In the genomic region with DNA sequence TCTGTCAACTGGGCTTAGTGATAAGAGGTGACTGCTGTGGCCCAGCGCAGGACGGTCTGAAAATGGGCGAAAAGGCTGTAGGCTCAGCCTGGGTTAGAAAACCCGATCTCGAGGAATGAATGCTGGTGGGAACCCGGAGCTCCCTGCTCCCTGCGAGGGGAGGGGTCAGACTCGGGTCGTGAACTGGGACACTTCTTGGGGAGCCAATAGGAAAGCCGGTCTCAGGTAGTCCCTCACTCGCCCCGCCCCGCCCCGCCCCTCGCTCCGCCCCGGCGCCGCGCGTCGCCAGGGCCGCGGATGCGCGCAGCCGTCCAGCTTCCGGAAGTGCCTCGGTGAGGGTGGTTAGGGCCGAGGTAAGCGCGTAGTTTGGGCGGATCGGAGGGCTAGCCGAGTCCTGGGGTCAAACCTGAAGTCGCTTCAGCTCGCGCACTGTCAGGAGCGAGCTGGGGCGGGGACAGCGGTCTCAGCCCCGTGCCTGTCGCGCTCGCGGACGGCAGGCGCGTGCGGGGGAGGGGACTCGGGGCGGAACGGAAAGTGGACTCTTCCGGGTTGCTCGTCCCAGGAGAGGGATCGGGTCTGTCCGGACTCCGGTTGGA, we compare ENCODE assay signal across 8 mouse cellular contexts. TPM values are rescaled to one million over a fixed set of nuclear protein-coding genes. Genes with fewer than 3 reads are reported as not detected.
A peak's percentile ranks its signal among the peaks of the same experiment; 100 is the strongest.
DNase-seq lines count a peak whose midpoint lies in the region; ATAC-seq and TF ChIP-seq lines count a peak whose summit lies in the region.

A gene (plus strand): TSS at position 267 of the 596 bp plus-strand sequence.

- no peaks in the 10 kb centered on the region for H3K27me3 ChIP-seq in ES-Bruce4 (ENCODE audit: control insufficient read depth, insufficient read depth, low read length, poor library complexity, severe bottlenecking)
- no peaks in the 10 kb centered on the region for H3K27me3 ChIP-seq in forebrain, embryonic 14.5 days (replicated peaks; ENCODE audit: control insufficient read depth, insufficient read depth, low read length)

- H3K36me3 ChIP-seq in ES-Bruce4 (ENCODE audit: control insufficient read depth, insufficient read depth, low read length, poor library complexity, severe bottlenecking): no peaks in the 10 kb centered on the region
- no peaks in the 10 kb centered on the region for H3K36me3 ChIP-seq in forebrain, embryonic 14.5 days (ENCODE audit: control insufficient read depth, insufficient read depth, low read length)

- peak within 1 kb of the TSS; percentile 80 for H3K27ac ChIP-seq in ES-Bruce4 (ENCODE audit: insufficient read depth, low read length)
- peak within 1 kb of the TSS; percentile 55; the same call in 1 of the 2 replicates for H3K27ac ChIP-seq in forebrain, embryonic 14.5 days (ENCODE audit: low read depth, low read length)

- intact Hi-C loops in heart, postnatal 25 days (cut with DNase I): loop anchor here (2.0 kb wide), 1 partner anchor 18 kb away; a partner anchor contains a TSS

- ATAC-seq in cerebellum, adult (ENCODE audit: insufficient number of reproducible peaks, low FRiP score, low TSS enrichment): peak; percentile 93
- ATAC-seq in forebrain, embryonic 14.5 days: peak; percentile 98
- peak; percentile 77 for ATAC-seq in neutrophil, adult 5-6 weeks (ENCODE audit: extremely low read depth, insufficient number of reproducible peaks, low FRiP score, poor library complexity, severe bottlenecking)

- peak within 1 kb of the TSS; percentile 73 for H3K9ac ChIP-seq in ES-Bruce4 (ENCODE audit: low read depth, poor library complexity, severe bottlenecking)
- peak within 1 kb of the TSS; percentile 79 for H3K9ac ChIP-seq in forebrain, embryonic 14.5 days (ENCODE audit: low read length)

- H3K9me3 ChIP-seq in ES-Bruce4 (replicated peaks; ENCODE audit: control insufficient read depth, insufficient read depth, low read length, poor library complexity, severe bottlenecking): no peaks in the 10 kb centered on the region
- no peaks in the 10 kb centered on the region for H3K9me3 ChIP-seq in forebrain, embryonic 14.5 days (replicated peaks; ENCODE audit: control insufficient read depth, low read length)

- TF ChIP-seq EP300 in ES-Bruce4 (IDR thresholded peaks at IDR 0.05; ENCODE audit: insufficient read depth, low read depth, low read length): no peak

- H3K4me1 ChIP-seq in ES-Bruce4 (ENCODE audit: control insufficient read depth, insufficient read depth, low read length): no peaks in the 10 kb centered on the region
- peaks cover 4% of the 10 kb centered on the region for H3K4me1 ChIP-seq in forebrain, embryonic 14.5 days (ENCODE audit: control insufficient read depth, insufficient read depth, low read length)
- H3K4me1 ChIP-seq in lung, adult 2 months (ENCODE audit: control insufficient read depth, insufficient read depth, low read length): peaks cover 3% of the 10 kb centered on the region; the same call in 1 of the 2 replicates

- peak within 1 kb of the TSS; percentile 64 for H3K4me2 ChIP-seq in forebrain, embryonic 14.5 days (ENCODE audit: low read length)

- peak; percentile 92 for DNase-seq in forebrain, embryonic 14.5 days (ENCODE audit: low spot score)
- peak; percentile 79 for DNase-seq in heart, postnatal 25 days (ENCODE audit: low spot score)
- peak; percentile 72 to 89 for DNase-seq in layer of hippocampus, adult 18-20 months (ENCODE audit: low spot score in 2 of 2)
- peak; percentile 85 for DNase-seq in lung, adult 2 months
- DNase-seq in thymus, adult 18-20 months: peak; percentile 81 to 89

- TF ChIP-seq CTCF in ES-Bruce4 (IDR thresholded peaks at IDR 0.05; ENCODE audit: low read depth, low read length): no peak
- TF ChIP-seq CTCF in lung, adult 2 months (IDR thresholded peaks at IDR 0.05; ENCODE audit: insufficient read depth, low read length): no peak

- H3K4me3 ChIP-seq in ES-Bruce4 (ENCODE audit: low read depth, low read length): peak within 1 kb of the TSS; percentile 96
- H3K4me3 ChIP-seq in forebrain, embryonic 14.5 days (ENCODE audit: low read depth, low read length): peak within 1 kb of the TSS; percentile 86
- H3K4me3 ChIP-seq in lung, adult 2 months (replicated peaks; ENCODE audit: extremely low read depth, low read depth, low read length): peak within 1 kb of the TSS; percentile 98

- WGBS in forebrain, embryonic 14.5 days: under 1% methylated on average over 54 of the region's 58 CpGs
- WGBS in lung, adult 2 months: under 1% methylated on average over 58 of the region's 58 CpGs

- peak; percentile 55 for TF ChIP-seq POLR2A in ES-Bruce4 (IDR thresholded peaks at IDR 0.05; ENCODE audit: insufficient read depth, low read length)
- peak; percentile 79; the same call in 1 of the 2 replicates for TF ChIP-seq POLR2A in lung, adult 2 months (IDR thresholded peaks at IDR 0.05; ENCODE audit: borderline replicate concordance, extremely low read depth, low read depth, low read length)

RNA-seq across cellular contexts. Expression of the gene that starts here (rescaled TPM):
- polyA plus RNA-seq in ES-Bruce4 (2011; ENCODE audit: insufficient read depth, insufficient read length, low read depth, missing spikeins): 6.7 TPM in 2 replicates
- polyA plus RNA-seq in forebrain, embryonic 14.5 days (2014; fragmentation: Nextera tagmentation; extraction: Ambion mirVana): 22.3 and 22.7 TPM in 2 replicates
- total RNA-seq in heart, postnatal 25 days (2021): 1 to 10 TPM; 4.3 to 4.7 TPM
- 10 to 100 TPM; 14.8 to 15.9 TPM for total RNA-seq in layer of hippocampus, adult 18-20 months (2021)
- polyA plus RNA-seq in lung, adult 2 months (2012; rRNA removed): 3.0 and 3.6 TPM in 2 replicates
- total RNA-seq in neutrophil, adult 5-6 weeks (2017): 36.5 and 36.7 TPM in 2 replicates

Comparison
In these comparisons a context has a peak if more than half of its experiments do, and no peak if none do; other contexts are left out.
1. Peak in every context shown above with its lines: DNase-seq, ATAC-seq, H3K4me3 ChIP-seq and H3K27ac ChIP-seq.